Mouse (Mus musculus): ENCODE measurements at regions not wholly inside any gene's neighbourhood (a gene's known extent, or its start where the extent isn't known, plus 50 kb on each side); places are given as distances from the start of the nearest gene placed in this dataset.

GRCm38 (mm10) chr12:80013904-80014597 is 98.8 kb downstream of the Zfp36l1 start:
- Histone ChIP-seq H3K4me2 (peak overlapping the region; percentile 47), H3K4me3 (peak overlapping the region; percentile 11), H3K9me3 (no peaks in the 10 kb centered on the region), H3K27me3 (no peaks in the 10 kb centered on the region), H3K4me1 (replicated peaks) (peaks cover 23% of the 10 kb centered on the region), H3K27ac (peak overlapping the region; percentile 83), H3K9ac (peak overlapping the region; percentile 24; the same call in 1 of the 2 replicates), H3K36me3 (no peaks in the 10 kb centered on the region)
- ATAC-seq (ENCODE audit: low FRiP score): peak; percentile 78
- WGBS: 15% methylated on average over 14 of the region's 14 CpGs

DNA sequence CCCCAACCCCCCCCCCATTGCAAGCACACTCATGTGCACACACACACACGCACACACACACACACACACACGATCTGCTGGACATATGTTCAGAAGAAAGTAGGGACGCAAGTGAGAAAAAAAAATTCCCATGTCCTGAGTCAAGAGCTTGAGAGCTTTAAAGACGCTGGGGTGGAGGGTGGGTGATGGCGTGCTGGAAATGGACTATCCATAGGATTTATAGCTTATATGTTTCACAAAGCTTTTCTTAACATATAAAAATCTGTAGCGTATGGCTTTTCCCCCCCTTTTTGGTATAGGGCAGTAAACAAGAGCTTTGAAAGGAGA is 99.3 kb downstream of the Zfp36l1 start:
- ATAC-seq (ENCODE audit: low FRiP score): no peak
- Histone ChIP-seq H3K27me3 (no peaks in the 10 kb centered on the region), H3K4me1 (replicated peaks) (peaks cover 20% of the 10 kb centered on the region), H3K4me2 (peak overlapping the region; percentile 47), H3K4me3 (0 out of 2 replicates have a peak overlapping the region, but pooled peaks have one; percentile 11), H3K36me3 (no peaks in the 10 kb centered on the region), H3K27ac (peak overlapping the region; percentile 83; the same call in 1 of the 2 replicates), H3K9me3 (no peaks in the 10 kb centered on the region), H3K9ac (no peak overlapping the region)
- WGBS: 57% methylated on average over 6 of the region's 6 CpGs

GRCm38 (mm10) chr12:80011916-80012315 is 100.9 kb downstream of the Zfp36l1 start:
- no peak overlapping the region for H3K4me3 ChIP-seq

GRCm38 (mm10) chr12:80010947-80011346 is 101.9 kb downstream of the Zfp36l1 start:
- no peak overlapping the region for H3K9ac ChIP-seq
- no peak overlapping the region for H3K27ac ChIP-seq
- ATAC-seq (ENCODE audit: low FRiP score): no peak
- H3K27me3 ChIP-seq: no peaks in the 10 kb centered on the region
- 95% methylated on average over 1 of the region's 1 CpGs for WGBS
- H3K9me3 ChIP-seq: no peaks in the 10 kb centered on the region
- no peak overlapping the region for H3K4me2 ChIP-seq
- H3K4me3 ChIP-seq: no peak overlapping the region
- H3K36me3 ChIP-seq: no peaks in the 10 kb centered on the region
- peaks cover 22% of the 10 kb centered on the region for H3K4me1 ChIP-seq (replicated peaks)

More at GRCm38 (mm10) chr12:80011916-80012315, 100.9 kb downstream of the Zfp36l1 start:
- Histone ChIP-seq H3K4me1 (replicated peaks) (peaks cover 22% of the 10 kb centered on the region), H3K27me3 (no peaks in the 10 kb centered on the region), H3K27ac (no peak overlapping the region), H3K9ac (no peak overlapping the region), H3K9me3 (no peaks in the 10 kb centered on the region), H3K36me3 (no peaks in the 10 kb centered on the region), H3K4me2 (no peak overlapping the region)
- ATAC-seq (ENCODE audit: low FRiP score): no peak
- WGBS: 86% methylated on average over 6 of the region's 6 CpGs

DNA sequence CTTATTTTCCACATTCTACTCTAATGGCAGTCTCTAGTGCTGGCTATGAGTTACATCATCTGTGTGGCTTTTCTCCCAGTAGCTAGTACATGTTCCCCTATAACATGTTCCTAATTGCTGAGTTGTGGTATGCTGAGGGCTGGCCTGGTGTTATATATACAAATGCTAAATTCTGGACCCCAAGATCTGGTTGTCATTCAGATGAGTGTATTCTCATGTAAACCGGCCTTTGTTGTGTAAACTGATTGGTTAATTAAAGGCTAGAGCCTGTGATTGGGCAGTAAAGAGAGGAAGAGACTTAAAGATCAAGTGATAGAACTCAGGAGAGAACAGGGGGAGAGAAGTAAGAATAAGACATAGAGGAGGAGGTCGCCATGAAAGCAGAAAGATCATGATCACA is 102.6 kb downstream of the Zfp36l1 start:
- Histone ChIP-seq H3K4me3 (no peak overlapping the region), H3K4me2 (no peak overlapping the region), H3K4me1 (replicated peaks) (peaks cover 22% of the 10 kb centered on the region), H3K9ac (no peak overlapping the region), H3K27ac (no peak overlapping the region), H3K36me3 (no peaks in the 10 kb centered on the region), H3K27me3 (no peaks in the 10 kb centered on the region), H3K9me3 (no peaks in the 10 kb centered on the region)
- 53% methylated on average over 2 of the region's 2 CpGs for WGBS
- no peak for ATAC-seq (ENCODE audit: low FRiP score)

DNA sequence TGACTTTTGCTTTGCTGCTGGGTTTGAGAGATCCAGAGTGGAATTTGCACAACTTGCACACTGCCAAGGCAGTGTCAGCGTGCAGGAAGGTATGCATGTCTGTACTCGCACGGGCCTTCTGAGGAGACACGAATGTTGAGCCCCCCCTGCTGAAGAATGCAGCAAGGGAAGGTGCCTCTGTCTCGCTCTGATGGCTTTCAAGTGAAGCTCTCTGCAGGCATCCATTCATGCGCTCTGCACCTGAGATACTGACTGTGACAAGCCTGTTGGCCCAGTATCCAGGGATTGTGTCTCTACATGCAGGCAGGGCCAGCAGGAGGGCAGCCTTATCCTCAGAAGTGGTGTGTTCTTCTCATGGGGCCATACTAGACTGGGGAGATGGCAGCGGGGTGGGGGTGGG is 105.0 kb downstream of the Zfp36l1 start:
- Histone ChIP-seq H3K9ac (no peak overlapping the region), H3K27ac (no peak overlapping the region), H3K36me3 (no peaks in the 10 kb centered on the region), H3K4me2 (no peak overlapping the region), H3K9me3 (no peaks in the 10 kb centered on the region), H3K4me3 (no peak overlapping the region), H3K27me3 (no peaks in the 10 kb centered on the region), H3K4me1 (replicated peaks) (peaks cover 4% of the 10 kb centered on the region; the same call in 1 of the 2 replicates)
- no peak for ATAC-seq (ENCODE audit: low FRiP score)
- 35% methylated on average over 7 of the region's 7 CpGs for WGBS

GRCm38 (mm10) chr12:80005227-80005919 is 107.4 kb downstream of the Zfp36l1 start:
- H3K27ac ChIP-seq: no peak overlapping the region
- WGBS: 92% methylated on average over 13 of the region's 13 CpGs
- ATAC-seq (ENCODE audit: low FRiP score): no peak

GRCm38 (mm10) chr12:80004575-80004974 is 108.2 kb downstream of the Zfp36l1 start:
- ATAC-seq (ENCODE audit: low FRiP score): no peak
- Histone ChIP-seq H3K27ac (no peak overlapping the region), H3K9ac (no peak overlapping the region), H3K4me2 (no peak overlapping the region), H3K4me1 (replicated peaks) (peaks cover 10% of the 10 kb centered on the region; the same call in 1 of the 2 replicates), H3K9me3 (no peaks in the 10 kb centered on the region), H3K4me3 (no peak overlapping the region), H3K36me3 (no peaks in the 10 kb centered on the region), H3K27me3 (no peaks in the 10 kb centered on the region)
- 86% methylated on average over 6 of the region's 6 CpGs for WGBS

More at GRCm38 (mm10) chr12:80005227-80005919, 107.4 kb downstream of the Zfp36l1 start:
- H3K9me3 ChIP-seq: no peaks in the 10 kb centered on the region
- H3K4me1 ChIP-seq (replicated peaks): peaks cover 10% of the 10 kb centered on the region; the same call in 1 of the 2 replicates
- H3K27me3 ChIP-seq: no peaks in the 10 kb centered on the region
- H3K4me2 ChIP-seq: no peak overlapping the region
- no peaks in the 10 kb centered on the region for H3K36me3 ChIP-seq
- H3K9ac ChIP-seq: no peak overlapping the region
- no peak overlapping the region for H3K4me3 ChIP-seq

- H3K4me3 ChIP-seq: no peak overlapping the region
- WGBS: 90% methylated on average over 12 of the region's 12 CpGs
- no peaks in the 10 kb centered on the region for H3K27me3 ChIP-seq
- no peaks in the 10 kb centered on the region for H3K36me3 ChIP-seq
- peaks cover 10% of the 10 kb centered on the region; the same call in 1 of the 2 replicates for H3K4me1 ChIP-seq (replicated peaks)
- H3K9ac ChIP-seq: no peak overlapping the region
- H3K4me2 ChIP-seq: no peak overlapping the region
- no peak for ATAC-seq (ENCODE audit: low FRiP score)
- no peaks in the 10 kb centered on the region for H3K9me3 ChIP-seq
- peak overlapping the region; percentile 19; the same call in 1 of the 2 replicates for H3K27ac ChIP-seq
These were observed 109.3 kb downstream of the Zfp36l1 start for GRCm38 (mm10) chr12:80003486-80003885.

- Histone ChIP-seq H3K4me1 (replicated peaks) (peaks cover 9% of the 10 kb centered on the region; the same call in 1 of the 2 replicates), H3K9me3 (no peaks in the 10 kb centered on the region), H3K36me3 (no peaks in the 10 kb centered on the region), H3K27me3 (no peaks in the 10 kb centered on the region), H3K9ac (no peak overlapping the region), H3K4me3 (no peak overlapping the region), H3K27ac (peak overlapping the region; percentile 70), H3K4me2 (no peak overlapping the region)
- 50% methylated on average over 13 of the region's 13 CpGs for WGBS
- ATAC-seq (ENCODE audit: low FRiP score): peak; percentile 79
These were observed 110.2 kb downstream of the Zfp36l1 start for GRCm38 (mm10) chr12:80002474-80003125.

GRCm38 (mm10) chr12:80001794-80002193 is 111.0 kb downstream of the Zfp36l1 start:
- Histone ChIP-seq H3K4me3 (no peak overlapping the region), H3K9me3 (no peaks in the 10 kb centered on the region), H3K4me2 (no peak overlapping the region), H3K27me3 (no peaks in the 10 kb centered on the region), H3K4me1 (replicated peaks) (peaks cover 6% of the 10 kb centered on the region; the same call in 1 of the 2 replicates), H3K9ac (no peak overlapping the region), H3K36me3 (no peaks in the 10 kb centered on the region), H3K27ac (peak overlapping the region; percentile 73)
- WGBS: 70% methylated on average over 2 of the region's 2 CpGs
- no peak for ATAC-seq (ENCODE audit: low FRiP score)

DNA sequence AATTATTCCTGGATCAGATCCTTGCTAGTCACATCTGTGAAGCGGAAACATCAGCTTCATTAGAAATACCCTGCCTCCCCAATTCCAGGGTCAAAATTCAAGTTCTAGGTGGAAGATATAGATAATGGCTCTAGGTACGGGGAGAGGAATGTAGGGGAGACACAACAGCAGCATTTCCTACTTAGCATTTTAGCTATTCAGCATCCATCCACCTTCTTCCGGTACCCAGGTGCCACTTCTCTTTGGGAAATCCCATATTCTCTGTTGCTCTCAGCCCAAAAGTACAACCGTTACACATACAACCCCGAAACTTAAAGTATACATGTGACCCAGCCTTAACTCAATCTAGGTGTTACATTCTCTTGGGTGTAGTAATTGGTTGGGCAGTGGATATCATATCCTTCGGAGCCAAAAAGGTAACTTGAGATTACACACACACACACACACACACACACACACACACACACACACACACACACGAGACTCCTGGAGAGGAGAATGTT is 112.9 kb downstream of the Zfp36l1 start:
- H3K9ac ChIP-seq: no peak overlapping the region
- ATAC-seq (ENCODE audit: low FRiP score): no peak
- no peak overlapping the region for H3K4me3 ChIP-seq
- no peak overlapping the region for H3K27ac ChIP-seq
- 91% methylated on average over 7 of the region's 7 CpGs for WGBS
- H3K27me3 ChIP-seq: no peaks in the 10 kb centered on the region
- no peak overlapping the region for H3K4me2 ChIP-seq
- peaks cover 6% of the 10 kb centered on the region; the same call in 1 of the 2 replicates for H3K4me1 ChIP-seq (replicated peaks)
- no peaks in the 10 kb centered on the region for H3K9me3 ChIP-seq
- H3K36me3 ChIP-seq: no peaks in the 10 kb centered on the region

Data from hindbrain, embryonic 13.5 days (tissue).